Mouse (Mus musculus) spleen, adult 2 months (tissue): ENCODE results near the gene Gclc.

ENCODE experiments used
- CTCF ChIP-seq: fragments of 200-500 bp; IDR thresholded peaks from 2 replicates; pipeline ENCODE4 v1.5.1; 2011; ENCODE audit warnings: mild to moderate bottlenecking, inconsistent platforms; ENCODE audit not compliant: insufficient read depth, insufficient read length, insufficient replicate concordance; ENCODE audit errors: extremely low read depth
- POLR2A ChIP-seq: fragments of 200-500 bp; IDR thresholded peaks from 2 replicates; pipeline ENCODE4 v1.6.1; 2011; ENCODE audit warnings: low read depth, low read length, inconsistent platforms

DNA sequence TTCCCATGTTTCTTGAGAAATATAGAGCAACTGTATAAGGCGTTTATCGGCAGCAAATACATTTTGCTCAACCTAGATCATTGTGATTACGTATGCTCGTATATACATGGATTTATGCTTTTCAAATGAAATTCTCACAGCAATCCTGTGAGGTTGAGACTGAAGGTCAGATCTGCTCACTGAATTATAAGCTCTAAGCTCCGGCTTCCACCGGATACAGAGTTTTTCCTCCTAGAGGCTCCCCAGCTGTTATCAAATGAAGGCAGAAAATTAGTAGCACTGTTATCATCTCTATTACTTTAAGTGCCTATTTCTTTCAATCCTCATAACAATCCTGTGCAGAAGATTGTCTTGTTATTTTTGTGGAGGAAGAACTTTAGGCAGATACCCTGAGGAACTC lies 80.8 kb downstream of the Gclc start:
- TF ChIP-seq POLR2A: no peak
- TF ChIP-seq CTCF: no peak
